Mouse (Mus musculus) frontal cortex, postnatal 25 days (tissue): Measurements from ENCODE around the gene Ip6k3.

ENCODE experiments used
- DNase-seq, 2 experiments: peaks; one replicate each; pipeline ENCODE4 v3.0.0; 2022; ENCODE audit warnings: low spot score in 2 of 2

The Ip6k3 gene

GRCm38 (mm10) chr17:27123813-27124375 is 43.7 kb downstream of the Ip6k3 start:
- no peak for DNase-seq

GRCm38 (mm10) chr17:27123103-27123502 is 44.5 kb downstream of the Ip6k3 start:
- DNase-seq: no peak

- DNase-seq: no peak
Measured at GRCm38 (mm10) chr17:27122701-27123100, 44.9 kb downstream of the Ip6k3 start.

DNA sequence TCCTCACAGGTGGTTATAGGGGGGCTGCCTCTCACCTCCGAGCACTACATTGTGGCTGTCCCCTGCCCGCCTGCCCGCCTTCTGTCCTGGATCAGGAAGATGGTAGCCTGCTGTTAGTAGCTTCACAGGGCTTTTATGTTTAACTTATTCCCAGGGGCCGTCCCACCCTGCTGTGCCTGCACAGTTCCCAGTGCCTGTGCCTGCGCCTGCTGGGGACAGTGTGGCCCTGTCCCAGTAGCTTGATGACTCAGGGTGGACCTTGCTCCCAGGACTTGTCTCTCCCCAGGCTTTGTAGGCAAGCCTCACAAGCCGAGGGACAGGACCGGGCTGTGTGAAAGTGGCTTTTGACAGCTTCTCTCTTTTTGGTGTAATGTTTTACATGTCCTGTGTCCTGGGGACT is 45.8 kb downstream of the Ip6k3 start:
- no peak for DNase-seq

DNA sequence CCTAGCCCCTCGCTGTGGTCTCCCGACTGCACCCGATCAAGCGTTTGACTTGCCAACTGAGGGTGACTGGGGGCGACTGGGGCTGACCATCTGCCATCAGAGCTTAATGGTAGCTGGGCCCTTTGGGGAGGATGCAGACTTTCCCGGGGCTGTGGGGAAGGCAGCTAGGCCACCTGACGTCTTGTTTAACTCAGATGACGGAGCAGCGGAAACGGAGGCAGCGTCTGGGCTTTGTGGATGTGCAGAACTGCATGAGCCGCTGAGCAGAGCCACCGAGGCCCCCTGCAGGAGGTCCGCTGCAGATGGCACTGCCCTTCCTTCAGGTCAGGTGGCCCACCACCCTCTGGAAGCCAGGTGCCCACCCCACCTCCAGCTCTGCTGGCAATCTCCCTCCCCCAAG is 46.3 kb downstream of the Ip6k3 start:
- no peak for DNase-seq

GRCm38 (mm10) chr17:27120561-27121024 is 47.0 kb downstream of the Ip6k3 start:
- DNase-seq: peak in 1 of 2 experiments; percentile 63

DNA sequence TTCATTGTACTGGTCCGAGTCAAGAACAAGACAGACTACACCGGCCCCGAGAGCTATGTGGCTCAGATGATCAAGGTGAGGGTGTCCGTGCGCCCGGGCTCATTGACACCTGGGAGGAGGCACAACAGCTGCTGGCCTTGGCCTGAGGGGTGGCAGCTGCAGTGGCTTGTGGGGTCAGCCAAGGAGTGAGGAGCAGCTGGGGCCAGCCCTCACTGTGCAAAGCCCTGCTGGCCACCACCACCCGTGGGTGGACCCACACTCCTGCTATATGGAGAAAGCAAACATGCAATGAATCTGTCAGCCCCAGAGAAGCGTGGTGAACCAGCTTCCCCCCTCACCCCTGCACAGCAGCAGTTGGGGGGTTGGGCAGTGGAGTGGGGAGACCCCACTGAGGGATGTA is 47.6 kb downstream of the Ip6k3 start:
- no peak for DNase-seq

- no peak for DNase-seq
Measured at GRCm38 (mm10) chr17:27119540-27119895, 48.1 kb downstream of the Ip6k3 start.

- DNase-seq: no peak
Measured at GRCm38 (mm10) chr17:27118676-27119539, 48.7 kb downstream of the Ip6k3 start.

GRCm38 (mm10) chr17:27110072-27110471 is 57.5 kb downstream of the Ip6k3 start:
- no peak for DNase-seq

DNA sequence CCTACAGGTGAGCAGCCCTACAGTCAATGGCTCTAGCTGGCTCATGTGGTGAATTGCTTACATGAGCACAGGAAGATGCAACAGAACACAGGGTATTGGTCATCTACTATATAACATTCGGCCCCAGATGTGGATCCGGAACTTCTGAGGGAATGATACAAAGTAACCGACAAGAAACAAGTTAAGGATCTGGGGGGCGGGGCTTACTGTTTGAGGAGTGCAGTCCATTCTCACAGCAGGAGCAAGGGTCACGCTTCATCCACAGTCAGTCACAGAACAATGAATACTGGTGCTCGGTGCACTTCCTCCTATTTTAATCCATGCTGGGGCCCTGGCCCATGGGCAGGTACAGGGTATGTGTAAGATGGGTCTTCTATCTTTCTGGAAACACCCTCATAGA is 59.7 kb downstream of the Ip6k3 start:
- no peak for DNase-seq

DNA sequence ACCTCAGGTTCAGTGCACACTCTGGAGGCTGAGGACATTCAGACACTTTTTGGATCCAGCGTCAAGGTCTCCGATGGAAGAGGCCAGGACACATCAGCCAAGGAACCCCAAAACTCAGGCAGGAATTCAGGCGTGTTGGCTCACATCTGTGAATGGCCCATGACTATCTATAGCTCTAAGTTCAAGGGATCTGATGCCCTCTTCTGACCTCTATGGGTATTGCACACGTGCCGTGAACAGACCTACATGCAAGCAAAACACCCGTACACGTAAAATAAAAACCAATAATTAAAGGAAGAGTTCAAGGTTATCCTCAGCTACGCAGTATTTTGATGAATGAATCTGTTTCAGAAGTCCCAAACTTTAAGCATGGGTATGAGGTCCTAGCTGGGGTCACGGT is 60.9 kb downstream of the Ip6k3 start:
- no peak for DNase-seq

DNA sequence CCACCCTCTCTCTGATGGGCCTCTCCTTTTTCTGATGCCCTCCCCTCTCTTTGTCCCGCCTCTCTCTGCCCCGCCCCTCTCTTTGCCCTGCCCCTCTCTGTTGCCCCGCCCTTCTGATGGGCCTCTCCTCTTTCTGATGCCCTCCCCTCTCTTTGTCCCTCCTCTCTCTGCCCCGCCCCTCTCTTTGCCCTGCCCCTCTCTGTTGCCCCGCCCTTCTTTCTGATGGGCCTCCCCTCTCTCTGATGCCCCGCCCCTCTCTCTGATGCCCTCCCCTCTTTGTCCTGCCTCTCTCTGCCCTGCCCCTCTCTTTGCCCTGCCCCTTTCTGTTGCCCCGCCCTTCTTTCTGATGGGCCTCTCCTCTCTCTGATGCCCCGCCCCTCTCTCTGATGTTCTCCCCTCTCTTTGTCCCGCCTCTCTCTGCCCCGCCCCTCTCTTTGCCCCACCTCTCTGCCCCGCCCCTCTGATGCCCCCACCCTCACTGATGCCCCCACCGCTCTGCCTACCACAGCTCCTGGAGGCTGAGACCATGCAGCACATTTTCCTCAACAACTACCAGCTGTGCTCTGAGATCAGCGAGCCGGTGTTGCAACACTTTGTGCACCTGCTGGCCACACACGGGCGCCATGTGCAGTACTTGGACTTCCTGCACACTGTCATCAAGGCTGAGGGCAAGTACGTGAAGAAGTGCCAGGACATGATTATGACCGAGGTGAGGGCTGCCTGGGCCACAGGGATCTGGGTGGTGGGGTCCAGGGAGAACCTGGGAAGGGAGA is 61.7 kb downstream of the Ip6k3 start:
- no peak for DNase-seq

GRCm38 (mm10) chr17:27101675-27102074 is 65.9 kb downstream of the Ip6k3 start:
- no peak for DNase-seq

DNA sequence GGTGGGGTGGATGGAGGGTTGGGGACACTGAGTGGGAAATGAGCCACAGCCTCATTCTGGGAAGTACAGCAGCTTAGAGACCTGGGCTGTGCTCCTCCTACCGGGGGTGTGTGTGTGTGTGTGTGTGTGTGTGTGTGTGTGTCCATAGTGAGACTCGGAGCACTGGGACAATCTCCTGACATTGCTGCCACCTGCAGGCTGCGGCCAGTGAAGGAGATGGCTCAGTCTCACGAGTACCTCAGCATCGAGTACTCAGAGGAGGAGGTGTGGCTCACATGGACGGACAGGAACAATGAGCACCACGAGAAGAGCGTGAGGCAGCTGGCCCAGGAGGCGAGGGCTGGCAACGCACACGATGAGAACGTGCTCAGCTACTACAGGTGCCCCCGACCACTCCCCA is 71.9 kb downstream of the Ip6k3 start:
- DNase-seq: no peak
